Mouse (Mus musculus) heart, postnatal 0 days (tissue): ENCODE measurements around the gene Lsg1. TPM values are rescaled to one million over a fixed set of nuclear protein-coding genes. Genes with fewer than 3 reads are reported as not detected.

Source experiments
- ATAC-seq: fragments of 200-750 bp; cut with Nextera tagmentation; 2 replicates; pipeline ENCODE4 v1.8.0; 2017; ENCODE audit warnings: low read depth, moderate number of reproducible peaks, moderate library complexity; ENCODE audit not compliant: insufficient read depth
- DNase-seq: peaks from one replicate; pipeline ENCODE4 v3.0.0-alpha.2; 2016; ENCODE audit warnings: low spot score
- H3K27ac ChIP-seq: fragments of 300-500 bp; sonication (generic); 2 replicates; pipeline ENCODE4 v1.5.1; 2014; ENCODE audit warnings: low read depth, mild to moderate bottlenecking
- H3K27me3 ChIP-seq: fragments of 300-500 bp; sonication (generic); 2 replicates; pipeline ENCODE4 v1.6.1; 2014; ENCODE audit warnings: low read length, mixed read lengths; ENCODE audit not compliant: control insufficient read depth, insufficient read depth
- H3K36me3 ChIP-seq: fragments of 300-500 bp; sonication (generic); replicated peaks from 2 replicates; pipeline ENCODE4 v1.6.1; 2014; ENCODE audit warnings: low read length, mixed read lengths; ENCODE audit not compliant: control insufficient read depth, insufficient read depth
- H3K4me1 ChIP-seq: fragments of 300-500 bp; sonication (generic); 2 replicates; pipeline ENCODE4 v1.6.1; 2014; ENCODE audit warnings: antibody characterized with exemption; ENCODE audit not compliant: control insufficient read depth, insufficient read depth
- H3K4me2 ChIP-seq: fragments of 300-500 bp; sonication (generic); 2 replicates; pipeline ENCODE4 v1.6.1; 2014; ENCODE audit warnings: low read depth, mild to moderate bottlenecking, low read length, moderate library complexity
- H3K4me3 ChIP-seq: fragments of 300-500 bp; sonication (generic); 2 replicates; pipeline ENCODE4 v1.5.1; 2014; ENCODE audit warnings: low read depth, low read length
- H3K9ac ChIP-seq: fragments of 300-500 bp; sonication (generic); replicated peaks from 2 replicates; pipeline ENCODE4 v1.6.1; 2014; ENCODE audit warnings: low read depth, low read length, mixed read lengths
- H3K9me3 ChIP-seq: fragments of 300-500 bp; sonication (generic); replicated peaks from 2 replicates; pipeline ENCODE4 v1.6.1; 2016; ENCODE audit warnings: low read length; ENCODE audit not compliant: control insufficient read depth
- CTCF ChIP-seq: IDR thresholded peaks from 2 replicates; pipeline ENCODE4 v1.5.1; 2016; ENCODE audit warnings: antibody characterized with exemption, control low read depth, low read depth
- EP300 ChIP-seq: IDR thresholded peaks from 2 replicates; pipeline ENCODE4 v1.6.1; 2016; ENCODE audit warnings: antibody characterized with exemption, low read depth
- WGBS: fragments of 180-500 bp; shearing (Covaris S2); extraction: QIAGEN DNeasy Blood & Tissue Kit; methylation state at CpG from one replicate; pipeline ENCODE4 v1.1.7; 2014; 5-methylcytosine and 5-hydroxymethylcytosine counted together
- polyA plus RNA-seq: library from polyadenylated mRNA; unstranded; fragments of >200 nt; fragmentation: Nextera tagmentation; extraction: Ambion mirVana; gene quantifications from 2 replicates; pipeline ENCODE4 v1.2.1, GENCODE M21; 2015
- total RNA-seq: library from RNA; depleted of rRNA; stranded (reverse); fragments of >200 nt; gene quantifications from 2 replicates; pipeline ENCODE4 v1.2.3, GENCODE M21; 2014; ENCODE audit warnings: low replicate concordance

Gene Lsg1
- total and polyA plus RNA-seq, 2 experiments from 2014 or later: 15.8 to 32.8 TPM

DNA sequence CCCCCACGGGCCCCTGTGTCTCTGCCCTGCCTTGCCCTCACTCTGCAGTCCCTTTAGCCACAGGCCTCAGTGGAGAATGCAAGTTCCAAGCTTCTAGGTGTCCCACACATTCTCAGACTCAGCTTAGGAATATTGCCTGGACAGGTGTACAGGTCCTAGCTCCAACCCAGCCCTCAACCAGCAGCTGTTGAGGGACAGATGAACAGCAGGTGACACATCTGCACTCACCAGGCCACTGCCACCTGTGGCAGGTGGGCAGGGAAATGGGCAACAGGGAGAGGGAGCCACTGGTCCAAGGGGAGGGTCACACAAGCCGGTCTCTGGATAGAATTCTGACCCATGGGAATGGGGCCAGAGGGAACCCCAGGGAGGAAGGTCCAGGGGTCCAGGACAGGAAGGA is 59.5 kb downstream of the Lsg1 start:
- no peak overlapping the region for H3K27ac ChIP-seq
- DNase-seq: no peak
- no peaks in the 10 kb centered on the region for H3K9me3 ChIP-seq
- no peaks in the 10 kb centered on the region for H3K27me3 ChIP-seq
- 58% methylated on average over 2 of the region's 2 CpGs for WGBS
- H3K9ac ChIP-seq: no peak overlapping the region
- TF ChIP-seq EP300 (no peak), CTCF (no peak)
- no peak overlapping the region for H3K4me3 ChIP-seq
- H3K36me3 ChIP-seq: peaks cover 19% of the 10 kb centered on the region; the same call in 1 of the 2 replicates
- no peak overlapping the region for H3K4me2 ChIP-seq
- H3K4me1 ChIP-seq: no peaks in the 10 kb centered on the region
- no peak for ATAC-seq

DNA sequence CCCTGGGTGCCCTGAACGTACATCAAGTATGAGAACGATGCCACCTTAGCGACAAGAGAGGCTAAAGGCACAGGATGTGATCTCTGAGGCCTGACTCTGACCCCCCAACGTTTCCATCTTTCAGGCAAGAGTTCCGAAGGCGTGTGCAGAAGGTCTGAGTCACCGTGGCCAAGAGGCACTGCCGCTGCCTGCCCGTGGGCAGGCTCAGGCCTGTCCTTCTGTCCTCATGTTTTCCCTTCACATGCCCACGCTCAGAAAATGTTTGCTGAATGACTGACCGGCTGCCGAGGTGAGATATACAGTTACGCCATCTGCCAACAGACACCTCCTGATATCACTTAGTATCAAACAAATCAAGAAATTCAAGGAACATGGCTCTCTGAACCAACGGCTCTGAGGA is 61.6 kb downstream of the Lsg1 start:
- WGBS: 83% methylated on average over 13 of the region's 14 CpGs
- no peaks in the 10 kb centered on the region for H3K4me1 ChIP-seq
- H3K4me3 ChIP-seq: no peak overlapping the region
- peaks cover 19% of the 10 kb centered on the region; the same call in 1 of the 2 replicates for H3K36me3 ChIP-seq
- DNase-seq: no peak
- no peak overlapping the region for H3K27ac ChIP-seq
- H3K9me3 ChIP-seq: no peaks in the 10 kb centered on the region
- no peaks in the 10 kb centered on the region for H3K27me3 ChIP-seq
- no peak for TF ChIP-seq CTCF
- no peak for TF ChIP-seq EP300
- H3K4me2 ChIP-seq: no peak overlapping the region
- H3K9ac ChIP-seq: no peak overlapping the region
- ATAC-seq: no peak

DNA sequence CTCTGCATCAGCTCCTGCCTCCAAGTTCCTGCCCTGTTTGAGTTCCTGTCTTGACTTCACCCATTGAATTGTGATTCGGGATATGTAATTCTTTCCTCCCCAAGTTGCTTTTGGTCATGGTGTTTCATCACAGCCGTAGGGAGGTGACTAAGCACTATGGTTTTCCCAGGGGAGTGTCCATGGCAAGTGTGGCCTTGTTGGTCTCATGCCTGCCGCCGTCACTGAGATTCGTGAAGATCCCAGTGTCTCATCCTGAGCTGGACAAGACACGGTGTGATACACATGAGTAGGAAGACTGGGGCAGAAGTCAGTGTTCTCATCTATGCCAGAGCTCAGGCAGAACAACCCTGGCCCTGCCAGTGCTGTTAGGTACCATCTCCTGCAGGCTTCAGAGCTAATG is 62.9 kb downstream of the Lsg1 start:
- no peak overlapping the region for H3K27ac ChIP-seq
- H3K27me3 ChIP-seq: no peaks in the 10 kb centered on the region
- no peak for DNase-seq
- WGBS: 82% methylated on average over 6 of the region's 6 CpGs
- H3K9ac ChIP-seq: no peak overlapping the region
- H3K4me3 ChIP-seq: no peak overlapping the region
- no peak overlapping the region for H3K4me2 ChIP-seq
- no peak for TF ChIP-seq CTCF
- TF ChIP-seq EP300: no peak
- H3K36me3 ChIP-seq: peaks cover 15% of the 10 kb centered on the region; the same call in 1 of the 2 replicates
- no peak for ATAC-seq
- peaks cover 3% of the 10 kb centered on the region; the same call in 1 of the 2 replicates for H3K4me1 ChIP-seq
- H3K9me3 ChIP-seq: no peaks in the 10 kb centered on the region

DNA sequence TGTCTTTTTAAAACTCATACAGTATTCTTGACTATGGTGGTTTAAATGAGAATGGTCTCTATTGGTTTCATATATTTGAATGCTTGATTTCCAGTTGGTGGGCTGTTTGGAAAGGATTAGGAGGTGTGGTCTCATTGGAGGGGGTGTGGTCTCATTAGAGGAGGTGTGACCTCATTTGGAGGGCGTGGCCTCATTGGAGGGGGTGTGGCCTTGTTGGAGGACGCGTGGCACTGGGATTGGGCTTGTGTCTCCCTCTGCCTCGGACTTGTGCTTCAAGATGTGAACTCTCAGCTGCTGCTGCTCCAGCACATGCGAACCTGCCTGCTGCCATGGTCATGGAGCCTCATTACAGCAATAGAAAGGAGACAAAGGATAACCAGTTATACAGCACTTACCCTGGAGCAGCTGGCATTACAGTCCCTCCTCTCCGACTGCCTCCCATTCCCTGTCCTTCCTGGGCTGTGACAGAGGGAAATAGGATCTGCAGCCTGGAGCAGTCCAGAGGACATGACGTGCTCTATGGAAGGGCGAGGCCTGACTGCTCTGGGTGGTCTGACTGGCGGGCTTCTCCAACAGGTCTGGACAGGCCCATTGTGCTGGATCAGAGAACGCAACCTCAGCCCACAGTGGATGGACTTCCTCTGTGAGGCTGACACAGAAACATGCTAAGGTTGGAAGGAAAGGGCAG is 65.0 kb downstream of the Lsg1 start:
- no peak for ATAC-seq
- WGBS: 74% methylated on average over 10 of the region's 10 CpGs

DNA sequence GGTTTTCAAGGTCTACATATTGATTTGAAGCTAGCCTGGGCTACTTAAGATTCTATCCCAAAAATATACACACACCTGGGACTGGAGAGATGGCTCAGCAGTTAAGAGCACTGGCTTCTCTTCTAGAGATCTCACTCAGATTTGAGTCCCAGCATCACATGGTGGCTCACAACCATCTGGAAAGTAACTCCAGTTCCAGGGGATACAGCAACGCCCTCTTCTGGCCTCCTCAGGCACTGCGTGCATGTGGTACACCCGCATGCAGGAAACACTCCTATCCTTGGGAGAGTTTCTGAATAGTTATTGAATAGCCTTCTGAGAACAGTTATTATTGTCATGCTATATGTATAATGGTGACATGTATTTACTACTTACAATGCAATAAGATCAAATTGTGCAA is 66.2 kb downstream of the Lsg1 start:
- 0 out of 2 replicates have a peak, but pooled peaks cover 6% of the 10 kb centered on the region for H3K36me3 ChIP-seq
- H3K9me3 ChIP-seq: no peaks in the 10 kb centered on the region
- H3K4me3 ChIP-seq: no peak overlapping the region
- no peak for ATAC-seq
- peaks cover 12% of the 10 kb centered on the region for H3K4me1 ChIP-seq
- no peak for DNase-seq
- 61% methylated on average over 3 of the region's 3 CpGs for WGBS
- H3K9ac ChIP-seq: no peak overlapping the region
- no peaks in the 10 kb centered on the region for H3K27me3 ChIP-seq
- no peak overlapping the region for H3K27ac ChIP-seq
- no peak overlapping the region for H3K4me2 ChIP-seq
- no peak for TF ChIP-seq EP300
- TF ChIP-seq CTCF: no peak

More for the DNA sequence above, 65.0 kb downstream of the Lsg1 start:
- Histone ChIP-seq H3K4me2 (no peak overlapping the region), H3K27me3 (no peaks in the 10 kb centered on the region), H3K27ac (no peak overlapping the region), H3K4me3 (no peak overlapping the region), H3K9ac (no peak overlapping the region), H3K36me3 (no peaks in the 10 kb centered on the region), H3K9me3 (no peaks in the 10 kb centered on the region), H3K4me1 (peaks cover 12% of the 10 kb centered on the region)
- DNase-seq: no peak
- TF ChIP-seq CTCF (no peak), EP300 (no peak)

DNA sequence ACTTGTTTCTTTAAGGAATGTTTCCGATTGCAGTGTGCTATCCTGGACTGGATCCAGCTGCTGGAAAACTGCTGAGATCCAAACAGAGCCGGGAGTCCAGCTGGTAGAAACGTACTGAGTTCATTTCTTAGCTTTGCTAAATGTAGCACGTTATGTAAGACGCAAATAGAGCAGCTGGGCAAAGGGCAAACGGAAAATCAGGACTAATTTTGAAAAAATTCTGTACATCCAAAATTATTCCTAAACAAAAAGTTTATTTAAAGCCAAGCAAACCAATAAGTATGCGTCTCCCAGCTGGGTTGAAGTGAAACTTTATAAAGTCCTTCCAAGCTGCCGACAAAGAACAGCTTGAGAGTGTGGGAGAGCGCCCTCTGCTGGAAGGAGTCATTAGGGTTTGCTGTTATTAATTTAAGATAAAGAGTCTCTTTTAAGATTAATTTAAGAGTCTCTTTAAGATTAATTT is 67.0 kb downstream of the Lsg1 start:
- Histone ChIP-seq H3K36me3 (0 out of 2 replicates have a peak, but pooled peaks cover 14% of the 10 kb centered on the region), H3K9me3 (no peaks in the 10 kb centered on the region), H3K27me3 (no peaks in the 10 kb centered on the region), H3K27ac (peak overlapping the region; percentile 81), H3K4me3 (peak overlapping the region; percentile 46), H3K9ac (peak overlapping the region; percentile 52), H3K4me2 (peak overlapping the region; percentile 52), H3K4me1 (peaks cover 12% of the 10 kb centered on the region)
- TF ChIP-seq CTCF (peak; percentile 80), EP300 (no peak)
- DNase-seq: peak; percentile 84
- peak; percentile 55; the same call in 1 of the 2 replicates for ATAC-seq
- 6% methylated on average over 9 of the region's 9 CpGs for WGBS
